Mouse (Mus musculus) olfactory bulb, adult 2 months (tissue): Measurements from ENCODE around the gene Gm7879.

Experiments used
- CTCF ChIP-seq: fragments of 200-500 bp; IDR thresholded peaks from 2 replicates; pipeline ENCODE4 v1.5.1; 2012; ENCODE audit warnings: low read depth, mild to moderate bottlenecking, low read length, moderate library complexity; ENCODE audit not compliant: insufficient read depth
- POLR2A ChIP-seq: fragments of 200-500 bp; IDR thresholded peaks from 2 replicates; pipeline ENCODE4 v1.6.1; 2012; ENCODE audit warnings: mild to moderate bottlenecking, low read depth, low read length, moderate library complexity; ENCODE audit not compliant: insufficient read depth

DNA sequence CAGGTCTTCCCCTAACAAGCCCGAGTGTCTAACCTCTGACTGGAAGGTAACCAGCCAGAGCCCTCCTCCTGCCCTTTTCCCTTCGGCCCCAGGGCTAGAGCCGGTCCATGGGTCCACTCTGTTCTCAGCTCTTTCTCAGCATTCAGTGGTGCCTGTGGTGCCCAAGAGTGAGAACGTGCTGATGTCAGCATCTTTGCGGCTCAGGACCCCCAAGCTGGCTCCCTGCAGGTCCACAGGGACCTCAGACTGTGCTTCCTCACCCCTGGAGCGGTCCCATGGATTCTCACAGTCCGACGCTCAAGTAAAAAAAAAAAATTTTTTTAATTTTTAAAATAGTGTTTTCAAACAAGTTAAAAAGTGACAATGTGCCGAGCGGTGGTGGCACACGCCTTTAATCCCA, 8.9 kb downstream of the Gm7879 start:
- TF ChIP-seq POLR2A: no peak
- no peak for TF ChIP-seq CTCF
